Comparison of ENCODE assay signal across 12 mouse cellular contexts in the genomic region with DNA sequence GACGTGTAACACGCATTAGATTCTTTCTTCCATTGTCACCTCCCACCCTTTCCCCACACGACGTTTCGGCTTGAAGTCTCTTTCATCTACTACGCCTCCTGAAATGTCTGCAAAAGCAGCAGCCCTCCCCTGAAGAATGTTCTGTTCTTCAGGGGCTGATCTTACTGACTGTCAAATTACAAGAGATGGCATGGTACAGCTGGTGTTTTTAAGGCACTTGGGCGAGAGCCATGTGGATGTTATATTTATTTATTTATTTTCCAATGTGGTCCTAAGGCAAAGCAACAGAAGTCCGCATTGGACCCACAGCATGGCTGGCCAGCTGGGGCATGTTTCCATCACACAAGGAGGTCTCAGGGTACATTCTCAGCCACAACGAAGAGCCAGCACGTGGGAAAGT.
A peak's percentile ranks its signal among the peaks of the same experiment; 100 is the strongest.
DNase-seq lines count a peak whose midpoint lies in the region; ATAC-seq and TF ChIP-seq lines count a peak whose summit lies in the region.
"Had no signal": no experiment of that assay in that cellular context is flagged by ENCODE, and none has a peak within 500 bp of the region (broad histone marks: within the 10 kb centered on the region; RNA-seq: fewer than 3 reads in every experiment).

No protein-coding gene starts in this region.

- peaks cover 3% of the 10 kb centered on the region for H3K4me1 ChIP-seq in kidney, embryonic 15.5 days
- H3K4me1 ChIP-seq in stomach, embryonic 15.5 days: peaks cover under 1% of the 10 kb centered on the region; the same call in 1 of the 2 replicates
- peaks cover 3% of the 10 kb centered on the region for H3K4me1 ChIP-seq in hindbrain, embryonic 12.5 days
- H3K4me1 ChIP-seq in thymus, adult 2 months (replicated peaks; ENCODE audit: control insufficient read depth, insufficient read depth, low read length): no peaks in the 10 kb centered on the region

- H3K4me2 ChIP-seq in kidney, embryonic 15.5 days: no peak overlapping the region
- H3K4me2 ChIP-seq in stomach, embryonic 15.5 days: no peak overlapping the region
- no peak overlapping the region for H3K4me2 ChIP-seq in hindbrain, embryonic 12.5 days (replicated peaks)
- H3K4me2 ChIP-seq: neural tube, embryonic 12.5 days had no signal

- H3K27ac ChIP-seq in kidney, embryonic 15.5 days: peak overlapping the region; percentile 81
- H3K27ac ChIP-seq in stomach, embryonic 15.5 days: peak overlapping the region; percentile 67
- H3K27ac ChIP-seq in hindbrain, embryonic 12.5 days: no peak overlapping the region
- no peak overlapping the region for H3K27ac ChIP-seq in thymus, adult 2 months (ENCODE audit: control insufficient read depth, insufficient read depth, low read length)
- H3K27ac ChIP-seq: neural tube, embryonic 12.5 days had no signal

- no peak for TF ChIP-seq CTCF in thymus, adult 2 months (IDR thresholded peaks at IDR 0.05; ENCODE audit: borderline replicate concordance, control insufficient read depth, extremely low read depth, insufficient read depth, low read length, poor library complexity)

- no peaks in the 10 kb centered on the region for H3K27me3 ChIP-seq in kidney, embryonic 15.5 days
- H3K27me3 ChIP-seq in stomach, embryonic 15.5 days (replicated peaks): no peaks in the 10 kb centered on the region
- no peaks in the 10 kb centered on the region for H3K27me3 ChIP-seq in hindbrain, embryonic 12.5 days
- no peaks in the 10 kb centered on the region for H3K27me3 ChIP-seq in thymus, adult 2 months (ENCODE audit: control insufficient read depth, insufficient read depth, low read length)
- H3K27me3 ChIP-seq: neural tube, embryonic 12.5 days had no signal

- WGBS in kidney, embryonic 15.5 days: 59% methylated on average over 10 of the region's 10 CpGs
- WGBS in stomach, embryonic 15.5 days: 49% methylated on average over 10 of the region's 10 CpGs
- WGBS in hindbrain, embryonic 12.5 days: 74% methylated on average over 10 of the region's 10 CpGs
- 93% methylated on average over 10 of the region's 10 CpGs for WGBS in thymus, adult 2 months

- no peaks in the 10 kb centered on the region for H3K9me3 ChIP-seq in kidney, embryonic 15.5 days (replicated peaks)
- no peaks in the 10 kb centered on the region for H3K9me3 ChIP-seq in stomach, embryonic 15.5 days
- no peaks in the 10 kb centered on the region for H3K9me3 ChIP-seq in hindbrain, embryonic 12.5 days (replicated peaks)
- H3K9me3 ChIP-seq: neural tube, embryonic 12.5 days had no signal

- peak; percentile 71 for ATAC-seq in kidney, embryonic 15.5 days (replicated peaks; ENCODE audit: low FRiP score)
- ATAC-seq in stomach, embryonic 15.5 days (ENCODE audit: insufficient read depth, low FRiP score, low read depth): peak; percentile 47; the same call in 1 of the 2 replicates
- no peak for ATAC-seq in hindbrain, embryonic 12.5 days (ENCODE audit: low FRiP score)

- no peak overlapping the region for H3K4me3 ChIP-seq in kidney, embryonic 15.5 days (replicated peaks)
- H3K4me3 ChIP-seq in stomach, embryonic 15.5 days (replicated peaks): no peak overlapping the region
- no peak overlapping the region for H3K4me3 ChIP-seq in hindbrain, embryonic 12.5 days
- no peak overlapping the region for H3K4me3 ChIP-seq in thymus, adult 2 months (ENCODE audit: control insufficient read depth, insufficient read depth, low read length)
- H3K4me3 ChIP-seq: neural tube, embryonic 12.5 days had no signal

- H3K36me3 ChIP-seq in kidney, embryonic 15.5 days: no peaks in the 10 kb centered on the region
- H3K36me3 ChIP-seq in stomach, embryonic 15.5 days: no peaks in the 10 kb centered on the region
- no peaks in the 10 kb centered on the region for H3K36me3 ChIP-seq in hindbrain, embryonic 12.5 days
- H3K36me3 ChIP-seq in thymus, adult 2 months (ENCODE audit: control insufficient read depth, insufficient read depth, low read length): no peaks in the 10 kb centered on the region
- H3K36me3 ChIP-seq: neural tube, embryonic 12.5 days had no signal

- peak; percentile 63 for DNase-seq in right cerebral cortex, adult 18-20 months
- DNase-seq in right cerebral cortex, postnatal 25 days: no peak
- DNase-seq in left cerebral cortex, adult 9 months (ENCODE audit: low spot score in 2 of 2): peak; percentile 22 to 39
- DNase-seq in ovary, postnatal 14 days (ENCODE audit: low spot score): no peak
- DNase-seq in thymus, adult 2 months: no peak
- DNase-seq: cerebellum, adult 11-12 months; gastrocnemius, postnatal 14 days; heart, postnatal 36 days had no signal

- TF ChIP-seq POLR2A in thymus, adult 2 months (IDR thresholded peaks at IDR 0.05; ENCODE audit: control insufficient read depth, extremely low read depth, insufficient read depth, low read length, poor library complexity): no peak

- H3K9ac ChIP-seq in kidney, embryonic 15.5 days: no peak overlapping the region
- H3K9ac ChIP-seq in stomach, embryonic 15.5 days: no peak overlapping the region
- H3K9ac ChIP-seq in hindbrain, embryonic 12.5 days: no peak overlapping the region
- H3K9ac ChIP-seq: neural tube, embryonic 12.5 days had no signal

Comparison
In these comparisons a context has a peak if more than half of its experiments do, and no peak if none do; other contexts are left out.
1. DNase-seq: peak in right cerebral cortex, adult 18-20 months (single experiment) and left cerebral cortex, adult 9 months (2 of 2); none in right cerebral cortex, postnatal 25 days (single experiment), ovary, postnatal 14 days (single experiment) and thymus, adult 2 months (single experiment).
2. H3K27ac ChIP-seq: peak in kidney, embryonic 15.5 days (single experiment) and stomach, embryonic 15.5 days (single experiment); none in hindbrain, embryonic 12.5 days (single experiment) and thymus, adult 2 months (single experiment).